Mouse (Mus musculus): ENCODE data around the gene Serpine1.

Serpine1 gene

GRCm38 (mm10) chr5:137096037-137096436 lies 24.0 kb upstream of the Serpine1 start:
- no peak for DNase-seq (ENCODE audit: low spot score)

- DNase-seq (ENCODE audit: low spot score), result no peak
These were observed 23.1 kb upstream of the Serpine1 start for GRCm38 (mm10) chr5:137095135-137095534.

- DNase-seq (ENCODE audit: low spot score), result no peak
These were observed 21.7 kb upstream of the Serpine1 start for GRCm38 (mm10) chr5:137093720-137094119.

- no peak for DNase-seq (ENCODE audit: low spot score)
These were observed 19.5 kb upstream of the Serpine1 start for GRCm38 (mm10) chr5:137091560-137091959.

GRCm38 (mm10) chr5:137090870-137091269 lies 18.8 kb upstream of the Serpine1 start:
- DNase-seq (ENCODE audit: low spot score), result no peak

- DNase-seq (ENCODE audit: low spot score), result no peak
These were observed 15.3 kb upstream of the Serpine1 start for GRCm38 (mm10) chr5:137087410-137087809.

- DNase-seq (ENCODE audit: low spot score), result no peak
These were observed 13.7 kb upstream of the Serpine1 start for GRCm38 (mm10) chr5:137085731-137086130.

GRCm38 (mm10) chr5:137085021-137085420 lies 13.0 kb upstream of the Serpine1 start:
- DNase-seq (ENCODE audit: low spot score), result no peak

- no peak for DNase-seq (ENCODE audit: low spot score)
These were observed 11.0 kb upstream of the Serpine1 start for GRCm38 (mm10) chr5:137083051-137083450.

GRCm38 (mm10) chr5:137079849-137080248 lies 7.8 kb upstream of the Serpine1 start:
- DNase-seq (ENCODE audit: low spot score), result no peak

- DNase-seq (ENCODE audit: low spot score), result no peak
These were observed 6.5 kb upstream of the Serpine1 start for GRCm38 (mm10) chr5:137078616-137079015.

GRCm38 (mm10) chr5:137078041-137078440 lies 6.0 kb upstream of the Serpine1 start:
- DNase-seq (ENCODE audit: low spot score), result no peak

GRCm38 (mm10) chr5:137077187-137077586 lies 5.1 kb upstream of the Serpine1 start:
- no peak for DNase-seq (ENCODE audit: low spot score)

GRCm38 (mm10) chr5:137076191-137076930 lies 4.3 kb upstream of the Serpine1 start:
- DNase-seq (ENCODE audit: low spot score), result no peak

- no peak for DNase-seq (ENCODE audit: low spot score)
These were observed 3.7 kb upstream of the Serpine1 start for GRCm38 (mm10) chr5:137075726-137076125.

GRCm38 (mm10) chr5:137074191-137074651 lies 2.2 kb upstream of the Serpine1 start:
- no peak for DNase-seq (ENCODE audit: low spot score)

GRCm38 (mm10) chr5:137073141-137073540 lies 1.1 kb upstream of the Serpine1 start:
- no peak for DNase-seq (ENCODE audit: low spot score)

GRCm38 (mm10) chr5:137070881-137071605 lies 1.0 kb downstream of the Serpine1 start:
- no peak for DNase-seq (ENCODE audit: low spot score)

GRCm38 (mm10) chr5:137068711-137069110 lies 3.4 kb downstream of the Serpine1 start:
- no peak for DNase-seq (ENCODE audit: low spot score)

- DNase-seq (ENCODE audit: low spot score), result no peak
These were observed 6.1 kb downstream of the Serpine1 start for GRCm38 (mm10) chr5:137065923-137066322.

- no peak for DNase-seq (ENCODE audit: low spot score)
These were observed 6.6 kb downstream of the Serpine1 start for GRCm38 (mm10) chr5:137065454-137065853.

GRCm38 (mm10) chr5:137062601-137063000 lies 9.5 kb downstream of the Serpine1 start:
- DNase-seq (ENCODE audit: low spot score), result no peak

- DNase-seq (ENCODE audit: low spot score), result no peak
These were observed 10.1 kb downstream of the Serpine1 start for GRCm38 (mm10) chr5:137061809-137062481.

Data from T-cell, adult 2 months (primary cell).